Mouse (Mus musculus): ENCODE measurements around the gene Fhit. TPM values are rescaled to one million over a fixed set of nuclear protein-coding genes. Genes with fewer than 3 reads are reported as not detected.
A peak's percentile ranks its signal among the peaks of the same experiment; 100 is the strongest.

The Fhit gene
- polyA plus RNA-seq (2016; fragmentation: Nextera tagmentation; extraction: Ambion mirVana), result 3.3 and 3.4 TPM in 2 replicates

DNA sequence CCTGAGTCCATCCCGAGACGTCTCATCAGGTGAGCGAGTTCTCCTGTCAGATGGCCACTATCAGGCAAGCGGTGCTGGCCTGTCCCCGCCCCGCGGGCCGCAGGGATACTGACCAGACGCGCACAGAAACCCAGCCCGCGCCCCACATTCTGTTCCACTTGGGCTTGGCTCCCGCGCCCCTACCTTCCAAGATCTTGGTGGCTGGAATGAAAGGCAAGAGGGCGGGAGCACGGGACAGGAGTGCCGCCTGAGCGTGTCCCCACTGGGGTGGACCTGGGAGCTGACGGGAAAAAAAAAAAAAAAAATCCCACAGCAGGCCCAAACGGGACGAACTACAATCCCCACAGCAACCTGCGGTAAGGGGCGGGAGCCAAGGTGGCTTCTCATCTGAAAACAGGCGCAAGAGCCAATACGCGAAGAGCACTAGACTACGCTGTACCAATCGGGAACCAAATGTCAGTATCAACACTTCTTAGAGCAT lies at the start of gene Fhit:
Fhit (minus strand) TSS at position 285 of the 481 bp plus-strand sequence.
- Histone ChIP-seq H3K36me3 (replicated peaks) (no peaks in the 10 kb centered on the region), H3K9me3 (no peaks in the 10 kb centered on the region), H3K27ac (peak within 1 kb of the TSS; percentile 53; the same call in 1 of the 2 replicates), H3K27me3 (no peaks in the 10 kb centered on the region), H3K9ac (peak within 1 kb of the TSS; percentile 70), H3K4me3 (replicated peaks) (peak within 1 kb of the TSS; percentile 65), H3K4me2 (peak within 1 kb of the TSS; percentile 83), H3K4me1 (peaks cover 7% of the 10 kb centered on the region; the same call in 1 of the 2 replicates)
- ATAC-seq (ENCODE audit: low FRiP score), result peak; percentile 96
- under 1% methylated on average over 28 of the region's 28 CpGs for WGBS

DNA sequence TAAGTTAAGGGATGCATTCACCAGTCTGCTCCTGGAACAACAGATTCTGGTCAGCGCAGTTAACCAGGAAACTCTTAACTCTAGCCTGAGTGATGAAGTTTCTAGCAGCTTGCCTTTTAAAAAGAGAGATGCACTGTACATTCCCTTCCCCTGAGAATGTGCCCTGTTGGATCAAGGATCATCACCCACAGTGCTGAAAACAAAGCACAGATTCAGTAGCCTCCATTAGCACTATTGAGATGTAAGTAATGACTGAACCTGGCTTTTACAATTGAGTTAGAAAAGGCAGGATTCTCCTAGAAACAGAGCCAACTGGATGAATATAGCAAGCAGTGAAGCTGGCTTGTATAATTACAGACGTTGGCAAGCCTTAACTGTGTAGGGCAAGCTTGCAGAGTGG lies 45.0 kb upstream of the Fhit start:
- Histone ChIP-seq H3K4me2 (no peak overlapping the region), H3K36me3 (replicated peaks) (no peaks in the 10 kb centered on the region), H3K4me3 (replicated peaks) (no peak overlapping the region), H3K27me3 (no peaks in the 10 kb centered on the region), H3K9me3 (no peaks in the 10 kb centered on the region), H3K27ac (no peak overlapping the region), H3K9ac (no peak overlapping the region), H3K4me1 (no peaks in the 10 kb centered on the region)
- 42% methylated on average over 2 of the region's 2 CpGs for WGBS
- no peak for ATAC-seq (ENCODE audit: low FRiP score)

- H3K27ac ChIP-seq, result peak overlapping the region; percentile 53; the same call in 1 of the 2 replicates
- H3K36me3 ChIP-seq (replicated peaks), result no peaks in the 10 kb centered on the region
- peak overlapping the region; percentile 83 for H3K4me2 ChIP-seq
- H3K27me3 ChIP-seq, result no peaks in the 10 kb centered on the region
- peaks cover 7% of the 10 kb centered on the region; the same call in 1 of the 2 replicates for H3K4me1 ChIP-seq
- H3K9ac ChIP-seq, result peak overlapping the region; percentile 70
- H3K4me3 ChIP-seq (replicated peaks), result peak overlapping the region; percentile 65
- WGBS, result 9% methylated on average over 17 of the region's 17 CpGs
- H3K9me3 ChIP-seq, result no peaks in the 10 kb centered on the region
- peak; percentile 88 for ATAC-seq (ENCODE audit: low FRiP score)
Observed at GRCm38 (mm10) chr14:11160806-11161450, 907 bp downstream of the Fhit start.

- Histone ChIP-seq H3K9me3 (no peaks in the 10 kb centered on the region), H3K4me2 (no peak overlapping the region), H3K4me1 (peaks cover 7% of the 10 kb centered on the region; the same call in 1 of the 2 replicates), H3K9ac (no peak overlapping the region), H3K27ac (no peak overlapping the region), H3K4me3 (replicated peaks) (no peak overlapping the region), H3K27me3 (no peaks in the 10 kb centered on the region), H3K36me3 (replicated peaks) (no peaks in the 10 kb centered on the region)
- WGBS, result 93% methylated on average over 11 of the region's 11 CpGs
- no peak for ATAC-seq (ENCODE audit: low FRiP score)
Observed at GRCm38 (mm10) chr14:11159641-11160040, 2.2 kb downstream of the Fhit start.

- no peak overlapping the region for H3K27ac ChIP-seq
- H3K9ac ChIP-seq, result no peak overlapping the region
- H3K36me3 ChIP-seq (replicated peaks), result no peaks in the 10 kb centered on the region
- H3K9me3 ChIP-seq, result no peaks in the 10 kb centered on the region
- 79% methylated on average over 7 of the region's 7 CpGs for WGBS
- no peak overlapping the region for H3K4me2 ChIP-seq
- H3K27me3 ChIP-seq, result no peaks in the 10 kb centered on the region
- ATAC-seq (ENCODE audit: low FRiP score), result no peak
- no peak overlapping the region for H3K4me3 ChIP-seq (replicated peaks)
- H3K4me1 ChIP-seq, result peaks cover 7% of the 10 kb centered on the region; the same call in 1 of the 2 replicates
Observed at GRCm38 (mm10) chr14:11159021-11159420, 2.8 kb downstream of the Fhit start.

- Histone ChIP-seq H3K4me3 (replicated peaks) (no peak overlapping the region), H3K27ac (no peak overlapping the region), H3K4me1 (peaks cover 7% of the 10 kb centered on the region; the same call in 1 of the 2 replicates), H3K4me2 (no peak overlapping the region), H3K9me3 (no peaks in the 10 kb centered on the region), H3K36me3 (replicated peaks) (no peaks in the 10 kb centered on the region), H3K9ac (no peak overlapping the region), H3K27me3 (no peaks in the 10 kb centered on the region)
- ATAC-seq (ENCODE audit: low FRiP score), result no peak
- 84% methylated on average over 3 of the region's 3 CpGs for WGBS
Observed at GRCm38 (mm10) chr14:11157741-11158140, 4.1 kb downstream of the Fhit start.

- Histone ChIP-seq H3K27ac (no peak overlapping the region), H3K9me3 (no peaks in the 10 kb centered on the region), H3K27me3 (no peaks in the 10 kb centered on the region), H3K9ac (no peak overlapping the region), H3K36me3 (replicated peaks) (no peaks in the 10 kb centered on the region), H3K4me1 (no peaks in the 10 kb centered on the region), H3K4me2 (no peak overlapping the region), H3K4me3 (replicated peaks) (no peak overlapping the region)
- 76% methylated on average over 9 of the region's 9 CpGs for WGBS
- no peak for ATAC-seq (ENCODE audit: low FRiP score)
Observed at GRCm38 (mm10) chr14:11151634-11152321, 10.1 kb downstream of the Fhit start.

DNA sequence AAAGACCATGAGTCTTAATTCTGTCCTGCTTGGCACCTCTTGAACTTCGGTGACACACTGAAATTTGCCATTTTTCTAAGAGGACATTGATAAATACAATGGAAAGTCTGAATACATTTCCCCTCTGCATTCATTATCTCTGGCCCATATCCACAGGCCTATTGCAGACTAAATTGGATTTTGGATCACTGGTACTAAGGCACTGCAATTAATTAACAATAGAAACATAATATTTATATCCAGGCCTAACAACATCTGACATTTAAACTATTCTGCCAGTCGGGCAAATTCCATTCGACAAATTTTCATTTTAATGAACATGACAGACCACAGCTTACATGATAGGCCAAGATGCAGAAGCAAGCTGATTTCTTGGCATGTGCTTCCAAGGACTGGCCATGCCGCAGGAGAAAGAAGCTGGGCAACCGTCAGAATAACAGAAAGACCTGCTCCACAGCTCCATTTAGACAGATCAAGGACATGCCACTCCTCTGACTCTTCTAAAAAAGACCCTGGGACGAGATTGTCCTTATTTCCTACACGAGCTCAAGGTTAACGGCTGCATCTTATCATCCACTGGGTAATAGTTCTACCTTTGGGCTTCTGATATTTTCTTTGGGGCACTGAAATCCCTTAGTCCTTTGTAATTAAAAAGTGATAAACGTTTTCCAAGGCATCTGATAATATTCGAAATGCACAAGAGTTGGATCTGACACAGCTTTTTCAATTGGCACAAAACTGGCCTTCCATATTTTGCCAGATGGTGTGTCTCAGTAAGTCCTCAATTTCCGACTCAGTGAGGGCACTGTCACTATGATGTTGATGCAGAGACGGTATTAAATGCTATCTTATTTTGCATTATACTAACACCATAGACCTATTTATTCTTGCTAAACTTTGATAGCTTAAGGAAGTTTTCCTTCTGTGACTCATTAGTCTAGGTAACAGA lies 27.8 kb downstream of the Fhit start:
- H3K4me2 ChIP-seq, result no peak overlapping the region
- ATAC-seq (ENCODE audit: low FRiP score), result no peak
- no peak overlapping the region for H3K9ac ChIP-seq
- no peak overlapping the region for H3K4me3 ChIP-seq (replicated peaks)
- H3K9me3 ChIP-seq, result no peaks in the 10 kb centered on the region
- 87% methylated on average over 12 of the region's 12 CpGs for WGBS
- H3K27ac ChIP-seq, result no peak overlapping the region
- no peaks in the 10 kb centered on the region for H3K4me1 ChIP-seq
- no peaks in the 10 kb centered on the region for H3K36me3 ChIP-seq (replicated peaks)
- no peaks in the 10 kb centered on the region for H3K27me3 ChIP-seq

GRCm38 (mm10) chr14:11132637-11133474 lies 29.0 kb downstream of the Fhit start:
- H3K27me3 ChIP-seq, result no peaks in the 10 kb centered on the region
- no peaks in the 10 kb centered on the region for H3K36me3 ChIP-seq (replicated peaks)
- no peak overlapping the region for H3K4me3 ChIP-seq (replicated peaks)
- H3K9ac ChIP-seq, result no peak overlapping the region
- ATAC-seq (ENCODE audit: low FRiP score), result no peak
- H3K9me3 ChIP-seq, result no peaks in the 10 kb centered on the region
- WGBS, result 92% methylated on average over 6 of the region's 6 CpGs
- no peak overlapping the region for H3K4me2 ChIP-seq
- H3K27ac ChIP-seq, result no peak overlapping the region
- no peaks in the 10 kb centered on the region for H3K4me1 ChIP-seq

- no peak overlapping the region for H3K27ac ChIP-seq
- H3K9me3 ChIP-seq, result no peaks in the 10 kb centered on the region
- H3K9ac ChIP-seq, result no peak overlapping the region
- no peak for ATAC-seq (ENCODE audit: low FRiP score)
- no peak overlapping the region for H3K4me2 ChIP-seq
- H3K36me3 ChIP-seq (replicated peaks), result no peaks in the 10 kb centered on the region
- WGBS, result 88% methylated on average over 11 of the region's 11 CpGs
- no peaks in the 10 kb centered on the region for H3K4me1 ChIP-seq
- no peaks in the 10 kb centered on the region for H3K27me3 ChIP-seq
- no peak overlapping the region for H3K4me3 ChIP-seq (replicated peaks)
Observed at GRCm38 (mm10) chr14:11125096-11125495, 36.7 kb downstream of the Fhit start.

- no peak for ATAC-seq (ENCODE audit: low FRiP score)
- no peak overlapping the region for H3K9ac ChIP-seq
- WGBS, result 90% methylated on average over 6 of the region's 6 CpGs
- H3K36me3 ChIP-seq (replicated peaks), result no peaks in the 10 kb centered on the region
- no peaks in the 10 kb centered on the region for H3K4me1 ChIP-seq
- no peaks in the 10 kb centered on the region for H3K9me3 ChIP-seq
- no peak overlapping the region for H3K4me2 ChIP-seq
- no peaks in the 10 kb centered on the region for H3K27me3 ChIP-seq
- H3K27ac ChIP-seq, result no peak overlapping the region
- no peak overlapping the region for H3K4me3 ChIP-seq (replicated peaks)
Observed at GRCm38 (mm10) chr14:11119076-11119475, 42.8 kb downstream of the Fhit start.
